Mouse (Mus musculus) heart, embryonic 16.5 days (tissue): ENCODE results near the gene Bcap29. TPM values are rescaled to one million over a fixed set of nuclear protein-coding genes. Genes with fewer than 3 reads are reported as not detected.
"Not testable (repeated sequence)": the region's sequence is repeated elsewhere in the genome, so short reads cannot be mapped to it uniquely, and the experiment has no call there.

Experiments
- ATAC-seq: fragments of 200-750 bp; cut with Nextera tagmentation; replicated peaks from 2 replicates; pipeline ENCODE4 v1.8.0; 2017; ENCODE audit warnings: moderate number of reproducible peaks; ENCODE audit not compliant: insufficient read depth, low FRiP score; ENCODE audit errors: extremely low read depth
- H3K27ac ChIP-seq: fragments of 300-500 bp; sonication (generic); 2 replicates; pipeline ENCODE4 v1.5.1; 2014; ENCODE audit warnings: mild to moderate bottlenecking, low read length, control low read depth, moderate library complexity
- H3K27me3 ChIP-seq: fragments of 300-500 bp; sonication (generic); 2 replicates; pipeline ENCODE4 v1.6.1; 2014; ENCODE audit warnings: low read length, mixed read lengths; ENCODE audit not compliant: control insufficient read depth, insufficient read depth
- H3K36me3 ChIP-seq: fragments of 300-500 bp; sonication (generic); 2 replicates; pipeline ENCODE4 v1.6.1; 2014; ENCODE audit not compliant: control insufficient read depth, insufficient read depth
- H3K4me1 ChIP-seq: fragments of 300-500 bp; sonication (generic); 2 replicates; pipeline ENCODE4 v1.6.1; 2014; ENCODE audit warnings: low read length, mixed read lengths; ENCODE audit not compliant: control insufficient read depth, insufficient read depth
- H3K4me2 ChIP-seq: fragments of 300-500 bp; sonication (generic); 2 replicates; pipeline ENCODE4 v1.6.1; 2014; ENCODE audit warnings: low read depth, mild to moderate bottlenecking, control low read depth, low read length
- H3K4me3 ChIP-seq: fragments of 300-500 bp; sonication (generic); 2 replicates; pipeline ENCODE4 v1.5.1; 2014; ENCODE audit warnings: mild to moderate bottlenecking, control low read depth, low read length
- H3K9ac ChIP-seq: fragments of 300-500 bp; sonication (generic); 2 replicates; pipeline ENCODE4 v1.6.1; 2014; ENCODE audit warnings: low read length, control low read depth
- H3K9me3 ChIP-seq: fragments of 300-500 bp; sonication (generic); replicated peaks from 2 replicates; pipeline ENCODE4 v1.6.1; 2016; ENCODE audit warnings: low read length; ENCODE audit not compliant: control insufficient read depth
- WGBS: fragments of 180-500 bp; shearing (Covaris S2); extraction: QIAGEN DNeasy Blood & Tissue Kit; methylation state at CpG from one replicate; pipeline ENCODE4 v1.1.7; 2014; 5-methylcytosine and 5-hydroxymethylcytosine counted together
- polyA plus RNA-seq: library from polyadenylated mRNA; unstranded; fragments of >200 nt; fragmentation: Nextera tagmentation; extraction: Ambion mirVana; gene quantifications from 2 replicates; pipeline ENCODE4 v1.2.1, GENCODE M21; 2015

The Bcap29 gene
- polyA plus RNA-seq, 1 experiment from 2014 or later = 50.0 TPM

DNA sequence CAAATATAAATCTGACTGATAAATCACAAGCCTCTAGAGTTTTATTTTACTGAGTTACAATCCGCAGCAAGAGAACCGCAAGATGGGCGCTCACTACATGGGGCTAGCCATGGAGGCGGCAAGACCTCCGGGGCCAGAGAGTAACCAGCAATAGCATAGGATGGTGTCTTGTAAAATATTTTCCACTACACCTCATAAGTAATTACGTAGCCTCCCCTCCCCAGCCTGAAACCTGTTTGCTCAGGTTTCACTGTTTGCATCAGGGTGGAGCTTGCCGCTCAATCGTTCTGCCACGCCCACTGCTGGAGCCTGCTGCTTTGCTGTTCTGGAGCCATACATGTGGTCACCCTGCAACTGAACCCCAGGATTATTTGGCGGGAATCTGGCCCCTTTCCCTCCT is 66.9 kb downstream of the Bcap29 start:
- WGBS = 35% methylated on average over 10 of the region's 10 CpGs
- H3K27me3 ChIP-seq, H3K9me3 ChIP-seq, H3K27ac ChIP-seq, H3K4me1 ChIP-seq, ATAC-seq, H3K36me3 ChIP-seq, H3K9ac ChIP-seq: not testable (repeated sequence)
- H3K4me2 ChIP-seq = peak overlapping the region; percentile 46
- peak overlapping the region; percentile 4 for H3K4me3 ChIP-seq

- Histone ChIP-seq H3K36me3 (no peaks in the 10 kb centered on the region), H3K9ac (no peak overlapping the region), H3K4me2 (no peak overlapping the region), H3K9me3 (no peaks in the 10 kb centered on the region), H3K4me1 (peaks cover 8% of the 10 kb centered on the region; the same call in 1 of the 2 replicates), H3K27ac (no peak overlapping the region), H3K4me3 (no peak overlapping the region), H3K27me3 (peaks cover 22% of the 10 kb centered on the region)
- WGBS = 77% methylated on average over 5 of the region's 5 CpGs
- no peak for ATAC-seq
These were observed 73.7 kb downstream of the Bcap29 start for GRCm38 (mm10) chr12:31560712-31561111.

DNA sequence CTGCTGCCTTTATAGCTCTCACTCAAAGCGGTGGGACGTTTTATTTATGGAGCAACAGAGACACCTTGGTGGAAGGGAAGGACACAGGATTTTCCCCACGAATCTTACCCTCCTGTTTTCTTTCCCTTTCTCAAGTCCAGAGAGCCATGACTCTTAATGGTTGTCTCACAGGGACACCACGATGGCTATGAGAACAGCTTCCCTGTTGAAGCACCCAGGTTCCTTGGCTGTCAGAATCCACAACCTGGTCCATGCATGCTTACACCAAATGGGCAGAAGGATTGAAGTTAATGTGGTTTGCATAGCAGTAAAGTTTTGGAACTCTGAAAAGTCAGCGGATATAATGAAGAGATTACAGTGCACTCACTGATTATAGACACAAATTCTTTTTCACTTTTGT is 74.5 kb downstream of the Bcap29 start:
- H3K4me2 ChIP-seq = peak overlapping the region; percentile 83
- no peak overlapping the region for H3K9ac ChIP-seq
- WGBS = 19% methylated on average over 5 of the region's 5 CpGs
- H3K4me3 ChIP-seq = peak overlapping the region; percentile 64
- H3K36me3 ChIP-seq = no peaks in the 10 kb centered on the region
- ATAC-seq = no peak
- no peaks in the 10 kb centered on the region for H3K9me3 ChIP-seq
- H3K4me1 ChIP-seq = peaks cover 8% of the 10 kb centered on the region; the same call in 1 of the 2 replicates
- peaks cover 22% of the 10 kb centered on the region for H3K27me3 ChIP-seq
- H3K27ac ChIP-seq = no peak overlapping the region

- WGBS = 78% methylated on average over 1 of the region's 1 CpGs
- H3K4me2 ChIP-seq = no peak overlapping the region
These were observed 80.1 kb downstream of the Bcap29 start for GRCm38 (mm10) chr12:31554371-31554770.

GRCm38 (mm10) chr12:31551252-31551651 is 83.2 kb downstream of the Bcap29 start:
- no peak for ATAC-seq
- H3K4me3 ChIP-seq = no peak overlapping the region
- H3K4me1 ChIP-seq = no peaks in the 10 kb centered on the region
- H3K27me3 ChIP-seq = no peaks in the 10 kb centered on the region
- no peak overlapping the region for H3K9ac ChIP-seq
- 65% methylated on average over 1 of the region's 1 CpGs for WGBS
- no peaks in the 10 kb centered on the region for H3K36me3 ChIP-seq
- H3K4me2 ChIP-seq = no peak overlapping the region
- no peaks in the 10 kb centered on the region for H3K9me3 ChIP-seq
- no peak overlapping the region for H3K27ac ChIP-seq

More at GRCm38 (mm10) chr12:31554371-31554770, 80.1 kb downstream of the Bcap29 start:
- Histone ChIP-seq H3K36me3 (no peaks in the 10 kb centered on the region), H3K27ac (no peak overlapping the region), H3K9me3 (no peaks in the 10 kb centered on the region), H3K4me3 (no peak overlapping the region), H3K4me1 (peaks cover 3% of the 10 kb centered on the region; the same call in 1 of the 2 replicates), H3K27me3 (peaks cover 9% of the 10 kb centered on the region), H3K9ac (no peak overlapping the region)
- no peak for ATAC-seq

DNA sequence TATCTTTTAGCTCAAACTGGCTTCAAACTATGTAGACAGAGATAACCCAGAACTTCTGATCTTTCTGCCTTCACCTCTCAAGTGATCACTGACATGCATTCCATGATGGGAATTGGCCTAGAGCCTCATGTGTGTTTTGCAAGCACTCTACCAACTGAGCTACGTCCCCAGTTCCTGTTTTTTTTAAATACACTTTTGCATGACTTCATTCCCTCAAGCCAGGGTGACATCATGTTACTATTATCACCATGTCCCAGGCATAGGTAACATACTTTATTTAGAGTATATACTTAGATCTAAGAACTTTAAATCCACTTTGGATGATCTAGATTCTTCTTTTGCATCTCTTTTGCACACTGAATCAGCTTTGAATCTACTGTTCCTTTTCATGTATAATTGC is 88.4 kb downstream of the Bcap29 start:
- Histone ChIP-seq H3K27me3 (no peaks in the 10 kb centered on the region), H3K4me3 (no peak overlapping the region), H3K27ac (no peak overlapping the region), H3K9ac (no peak overlapping the region), H3K9me3 (no peaks in the 10 kb centered on the region), H3K4me1 (no peaks in the 10 kb centered on the region), H3K36me3 (no peaks in the 10 kb centered on the region), H3K4me2 (no peak overlapping the region)
- ATAC-seq = no peak
- WGBS = 39% methylated on average over 1 of the region's 1 CpGs

- no peak for ATAC-seq
- 59% methylated on average over 2 of the region's 2 CpGs for WGBS
These were observed 89.2 kb downstream of the Bcap29 start for GRCm38 (mm10) chr12:31545219-31545618.

GRCm38 (mm10) chr12:31541541-31541940 is 92.9 kb downstream of the Bcap29 start:
- WGBS = 53% methylated on average over 5 of the region's 5 CpGs
- no peak overlapping the region for H3K4me2 ChIP-seq
- no peaks in the 10 kb centered on the region for H3K36me3 ChIP-seq
- no peak overlapping the region for H3K9ac ChIP-seq
- peaks cover 7% of the 10 kb centered on the region; the same call in 1 of the 2 replicates for H3K4me1 ChIP-seq
- no peaks in the 10 kb centered on the region for H3K9me3 ChIP-seq
- ATAC-seq = no peak
- H3K27me3 ChIP-seq = no peaks in the 10 kb centered on the region
- H3K27ac ChIP-seq = no peak overlapping the region
- H3K4me3 ChIP-seq = no peak overlapping the region

More at GRCm38 (mm10) chr12:31545219-31545618, 89.2 kb downstream of the Bcap29 start:
- Histone ChIP-seq H3K4me1 (no peaks in the 10 kb centered on the region), H3K9ac (no peak overlapping the region), H3K9me3 (no peaks in the 10 kb centered on the region), H3K27ac (no peak overlapping the region), H3K4me3 (no peak overlapping the region), H3K4me2 (no peak overlapping the region), H3K36me3 (no peaks in the 10 kb centered on the region), H3K27me3 (no peaks in the 10 kb centered on the region)
